Mouse (Mus musculus) liver, embryonic 15.5 days (tissue): Measurements from ENCODE around the gene Radil. TPM values are rescaled to one million over a fixed set of nuclear protein-coding genes. Genes with fewer than 3 reads are reported as not detected.

Experiments used
- ATAC-seq: fragments of 200-750 bp; cut with Nextera tagmentation; 2 replicates; pipeline ENCODE4 v1.8.0; 2017; ENCODE audit warnings: moderate number of reproducible peaks, mild to moderate bottlenecking, moderate library complexity; ENCODE audit not compliant: insufficient read depth
- H3K27ac ChIP-seq: fragments of 300-500 bp; sonication (generic); replicated peaks from 2 replicates; pipeline ENCODE4 v1.5.1; 2015; ENCODE audit warnings: mild to moderate bottlenecking, inconsistent platforms
- H3K27me3 ChIP-seq: fragments of 300-500 bp; sonication (generic); 2 replicates; pipeline ENCODE4 v1.6.1; 2015; ENCODE audit warnings: mild to moderate bottlenecking, inconsistent platforms
- H3K36me3 ChIP-seq: fragments of 300-500 bp; sonication (generic); replicated peaks from 2 replicates; pipeline ENCODE4 v1.6.1; 2015; ENCODE audit warnings: moderate library complexity, mild to moderate bottlenecking, inconsistent platforms
- H3K4me1 ChIP-seq: fragments of 300-500 bp; sonication (generic); replicated peaks from 2 replicates; pipeline ENCODE4 v1.6.1; 2015; ENCODE audit warnings: inconsistent platforms
- H3K4me2 ChIP-seq: fragments of 300-500 bp; sonication (generic); 2 replicates; pipeline ENCODE4 v1.6.1; 2015; ENCODE audit warnings: moderate library complexity, mild to moderate bottlenecking, inconsistent platforms
- H3K4me3 ChIP-seq: fragments of 300-500 bp; sonication (generic); replicated peaks from 2 replicates; pipeline ENCODE4 v1.5.1; 2015; ENCODE audit warnings: mild to moderate bottlenecking, inconsistent platforms
- H3K9ac ChIP-seq: fragments of 300-500 bp; sonication (generic); 2 replicates; pipeline ENCODE4 v1.6.1; 2015; ENCODE audit warnings: moderate library complexity, mild to moderate bottlenecking, inconsistent platforms
- H3K9me3 ChIP-seq: fragments of 300-500 bp; sonication (generic); replicated peaks from 2 replicates; pipeline ENCODE4 v1.6.1; 2016; ENCODE audit warnings: inconsistent platforms
- WGBS: fragments of 180-500 bp; shearing (Covaris S2); methylation state at CpG from one replicate; pipeline ENCODE4 v1.1.7; 2015; ENCODE audit warnings: mixed read lengths; ENCODE audit not compliant: insufficient replicate concordance; 5-methylcytosine and 5-hydroxymethylcytosine counted together
- polyA plus RNA-seq: library from polyadenylated mRNA; unstranded; fragments of >200 nt; fragmentation: Nextera tagmentation; extraction: Ambion mirVana; gene quantifications from 2 replicates; pipeline ENCODE4 v1.2.1, GENCODE M21; 2015

The Radil gene
- polyA plus RNA-seq: 0.07 and 0.10 TPM in 2 replicates

- Histone ChIP-seq H3K27me3 (peaks cover 34% of the 10 kb centered on the region), H3K4me3 (peak within 1 kb of the TSS; percentile 49), H3K9ac (no peak within 1 kb of the TSS), H3K4me2 (peak within 1 kb of the TSS; percentile 69), H3K9me3 (peaks cover 3% of the 10 kb centered on the region; the same call in 1 of the 2 replicates), H3K36me3 (no peaks in the 10 kb centered on the region), H3K4me1 (peaks cover 11% of the 10 kb centered on the region), H3K27ac (no peak within 1 kb of the TSS)
- WGBS: 3% methylated on average over 80 of the region's 80 CpGs
- peak; percentile 73 for ATAC-seq
Measured at GRCm38 (mm10) chr5:142550706-142551652, at the start of gene Radil. Radil (minus strand) TSS chr5:142551098.

GRCm38 (mm10) chr5:142597648-142598390 lies 46.9 kb upstream of the Radil start:
- 50% methylated on average over 6 of the region's 6 CpGs for WGBS
- peak; percentile 88 for ATAC-seq

GRCm38 (mm10) chr5:142596723-142597122 lies 45.8 kb upstream of the Radil start:
- Histone ChIP-seq H3K36me3 (no peaks in the 10 kb centered on the region), H3K27ac (no peak overlapping the region), H3K9me3 (no peaks in the 10 kb centered on the region), H3K9ac (no peak overlapping the region), H3K27me3 (no peaks in the 10 kb centered on the region), H3K4me1 (no peaks in the 10 kb centered on the region; the same call in none of the 2 replicates), H3K4me2 (no peak overlapping the region), H3K4me3 (no peak overlapping the region)
- 52% methylated on average over 6 of the region's 6 CpGs for WGBS
- ATAC-seq: no peak

More at GRCm38 (mm10) chr5:142597648-142598390, 46.9 kb upstream of the Radil start:
- H3K27ac ChIP-seq: peak overlapping the region; percentile 82
- no peaks in the 10 kb centered on the region for H3K9me3 ChIP-seq
- H3K4me3 ChIP-seq: no peak overlapping the region
- H3K36me3 ChIP-seq: no peaks in the 10 kb centered on the region
- no peak overlapping the region for H3K9ac ChIP-seq
- H3K27me3 ChIP-seq: no peaks in the 10 kb centered on the region
- peaks cover 3% of the 10 kb centered on the region for H3K4me1 ChIP-seq
- no peak overlapping the region for H3K4me2 ChIP-seq

- H3K9me3 ChIP-seq: no peaks in the 10 kb centered on the region
- H3K27ac ChIP-seq: no peak overlapping the region
- H3K4me3 ChIP-seq: no peak overlapping the region
- ATAC-seq: no peak
- 71% methylated on average over 3 of the region's 3 CpGs for WGBS
- H3K36me3 ChIP-seq: no peaks in the 10 kb centered on the region
- H3K4me2 ChIP-seq: no peak overlapping the region
- H3K4me1 ChIP-seq: no peaks in the 10 kb centered on the region; the same call in 1 of the 2 replicates
- H3K27me3 ChIP-seq: no peaks in the 10 kb centered on the region
- no peak overlapping the region for H3K9ac ChIP-seq
Measured at GRCm38 (mm10) chr5:142595698-142596097, 44.8 kb upstream of the Radil start.

- WGBS: 67% methylated on average over 6 of the region's 6 CpGs
- Histone ChIP-seq H3K4me3 (no peak overlapping the region), H3K4me1 (peaks cover 4% of the 10 kb centered on the region; the same call in 1 of the 2 replicates), H3K27ac (no peak overlapping the region), H3K9ac (no peak overlapping the region), H3K4me2 (no peak overlapping the region), H3K27me3 (no peaks in the 10 kb centered on the region), H3K9me3 (no peaks in the 10 kb centered on the region), H3K36me3 (no peaks in the 10 kb centered on the region)
- no peak for ATAC-seq
Measured at GRCm38 (mm10) chr5:142590953-142591616, 40.2 kb upstream of the Radil start.

- H3K4me3 ChIP-seq: no peak overlapping the region
- no peak overlapping the region for H3K4me2 ChIP-seq
- H3K27me3 ChIP-seq: no peaks in the 10 kb centered on the region
- H3K9ac ChIP-seq: no peak overlapping the region
- no peaks in the 10 kb centered on the region for H3K9me3 ChIP-seq
- no peak overlapping the region for H3K27ac ChIP-seq
- 57% methylated on average over 14 of the region's 14 CpGs for WGBS
- no peaks in the 10 kb centered on the region for H3K4me1 ChIP-seq
- ATAC-seq: no peak
- H3K36me3 ChIP-seq: peaks cover 5% of the 10 kb centered on the region
Measured at GRCm38 (mm10) chr5:142583616-142584126, 32.8 kb upstream of the Radil start.

GRCm38 (mm10) chr5:142581517-142581916 lies 30.6 kb upstream of the Radil start:
- Histone ChIP-seq H3K9ac (no peak overlapping the region), H3K36me3 (peaks cover 11% of the 10 kb centered on the region), H3K27ac (no peak overlapping the region), H3K27me3 (no peaks in the 10 kb centered on the region), H3K9me3 (no peaks in the 10 kb centered on the region), H3K4me2 (no peak overlapping the region), H3K4me1 (no peaks in the 10 kb centered on the region), H3K4me3 (no peak overlapping the region)
- 15% methylated on average over 5 of the region's 5 CpGs for WGBS
- no peak for ATAC-seq

- Histone ChIP-seq H3K27ac (no peak overlapping the region), H3K36me3 (peaks cover 21% of the 10 kb centered on the region), H3K4me3 (no peak overlapping the region), H3K9me3 (no peaks in the 10 kb centered on the region), H3K9ac (no peak overlapping the region), H3K4me1 (no peaks in the 10 kb centered on the region), H3K4me2 (no peak overlapping the region), H3K27me3 (no peaks in the 10 kb centered on the region)
- ATAC-seq: no peak
- 68% methylated on average over 10 of the region's 10 CpGs for WGBS
Measured at GRCm38 (mm10) chr5:142578192-142578591, 27.3 kb upstream of the Radil start.

GRCm38 (mm10) chr5:142576832-142577231 lies 25.9 kb upstream of the Radil start:
- Histone ChIP-seq H3K4me3 (no peak overlapping the region), H3K27me3 (no peaks in the 10 kb centered on the region), H3K36me3 (peaks cover 27% of the 10 kb centered on the region), H3K9ac (no peak overlapping the region), H3K4me2 (no peak overlapping the region), H3K27ac (no peak overlapping the region), H3K4me1 (no peaks in the 10 kb centered on the region), H3K9me3 (no peaks in the 10 kb centered on the region)
- ATAC-seq: no peak
- WGBS: 58% methylated on average over 7 of the region's 7 CpGs

- no peaks in the 10 kb centered on the region for H3K27me3 ChIP-seq
- H3K4me1 ChIP-seq: no peaks in the 10 kb centered on the region
- no peak overlapping the region for H3K4me3 ChIP-seq
- no peak overlapping the region for H3K4me2 ChIP-seq
- peaks cover 27% of the 10 kb centered on the region for H3K36me3 ChIP-seq
- 55% methylated on average over 8 of the region's 8 CpGs for WGBS
- no peak overlapping the region for H3K9ac ChIP-seq
- H3K27ac ChIP-seq: no peak overlapping the region
- H3K9me3 ChIP-seq: no peaks in the 10 kb centered on the region
- no peak for ATAC-seq
Measured at GRCm38 (mm10) chr5:142574323-142575057, 23.6 kb upstream of the Radil start.
